Mouse (Mus musculus) layer of hippocampus, postnatal 14 days (tissue): Measurements from ENCODE around the gene Errfi1. TPM values are rescaled to one million over a fixed set of nuclear protein-coding genes. Genes with fewer than 3 reads are reported as not detected.

ENCODE experiments used
- DNase-seq, 2 experiments: peaks; one replicate each; pipeline ENCODE4 v3.0.0; 2021 to 2022; ENCODE audit warnings: low spot score in 2 of 2, mixed read lengths in 1 of 2
- total RNA-seq, 2 experiments: library from RNA; stranded (reverse); gene quantifications; 2 replicates each; pipeline ENCODE4 v1.2.3; 2021

The Errfi1 gene
- total RNA-seq, 2 experiments from 2014 or later: 37.1 to 38.4 TPM

- DNase-seq: no peak
Observed at GRCm38 (mm10) chr4:150843181-150843580, 10.5 kb upstream of the Errfi1 start.

GRCm38 (mm10) chr4:150846316-150846715 lies 7.4 kb upstream of the Errfi1 start:
- no peak for DNase-seq

GRCm38 (mm10) chr4:150849964-150850363 lies 3.8 kb upstream of the Errfi1 start:
- no peak for DNase-seq

GRCm38 (mm10) chr4:150850893-150851292 lies 2.8 kb upstream of the Errfi1 start:
- no peak for DNase-seq

GRCm38 (mm10) chr4:150852045-150852444 lies 1.7 kb upstream of the Errfi1 start:
- no peak for DNase-seq

- DNase-seq: no peak
Observed at GRCm38 (mm10) chr4:150852479-150852878, 1.2 kb upstream of the Errfi1 start.

- DNase-seq: peak; percentile 96 to 97
Observed at GRCm38 (mm10) chr4:150854839-150855246, 1.1 kb downstream of the Errfi1 start.

GRCm38 (mm10) chr4:150855346-150855745 lies 1.6 kb downstream of the Errfi1 start:
- no peak for DNase-seq

- DNase-seq: no peak
Observed at GRCm38 (mm10) chr4:150860526-150860925, 6.8 kb downstream of the Errfi1 start.

GRCm38 (mm10) chr4:150861161-150861560 lies 7.4 kb downstream of the Errfi1 start:
- DNase-seq: no peak

- DNase-seq: no peak
Observed at GRCm38 (mm10) chr4:150862626-150863375, 9.1 kb downstream of the Errfi1 start.

GRCm38 (mm10) chr4:150865371-150865770 lies 11.7 kb downstream of the Errfi1 start:
- no peak for DNase-seq

- DNase-seq: no peak
Observed at GRCm38 (mm10) chr4:150866069-150866468, 12.3 kb downstream of the Errfi1 start.

GRCm38 (mm10) chr4:150866494-150866893 lies 12.8 kb downstream of the Errfi1 start:
- DNase-seq: no peak

- no peak for DNase-seq
Observed at GRCm38 (mm10) chr4:150868161-150868560, 14.4 kb downstream of the Errfi1 start.

GRCm38 (mm10) chr4:150868859-150869258 lies 15.1 kb downstream of the Errfi1 start:
- no peak for DNase-seq

- DNase-seq: no peak
Observed at GRCm38 (mm10) chr4:150869276-150870197, 15.8 kb downstream of the Errfi1 start.

- no peak for DNase-seq
Observed at GRCm38 (mm10) chr4:150870963-150871391, 17.3 kb downstream of the Errfi1 start.

GRCm38 (mm10) chr4:150871392-150872138 lies 17.8 kb downstream of the Errfi1 start:
- peak; percentile 36 to 68 for DNase-seq

GRCm38 (mm10) chr4:150872139-150872651 lies 18.5 kb downstream of the Errfi1 start:
- peak; percentile 59 to 72 for DNase-seq

GRCm38 (mm10) chr4:150872681-150873080 lies 19.0 kb downstream of the Errfi1 start:
- no peak for DNase-seq
